Mouse (Mus musculus): ENCODE results near the gene Zfand2b. TPM values are rescaled to one million over a fixed set of nuclear protein-coding genes. Genes with fewer than 3 reads are reported as not detected.

The Zfand2b gene
- polyA plus RNA-seq, 1 experiment from 2014 or later = 36.8 TPM

GRCm38 (mm10) chr1:75141486-75142190, 26.8 kb upstream of the Zfand2b start:
- under 1% methylated on average over 52 of the region's 53 CpGs for WGBS
- no peaks in the 10 kb centered on the region for H3K27me3 ChIP-seq
- H3K27ac ChIP-seq (replicated peaks) = peak overlapping the region; percentile 99
- ATAC-seq (ENCODE audit: low FRiP score, low read depth) = no peak
- peaks cover 30% of the 10 kb centered on the region for H3K4me1 ChIP-seq
- H3K36me3 ChIP-seq = peaks cover 56% of the 10 kb centered on the region
- peak overlapping the region; percentile 92 for H3K4me3 ChIP-seq
- H3K9ac ChIP-seq (replicated peaks) = peak overlapping the region; percentile 94
- no peaks in the 10 kb centered on the region for H3K9me3 ChIP-seq
- H3K4me2 ChIP-seq (replicated peaks) = peak overlapping the region; percentile 91

- Histone ChIP-seq H3K9me3 (no peaks in the 10 kb centered on the region), H3K4me3 (peak within 1 kb of the TSS; percentile 92), H3K9ac (replicated peaks) (peak within 1 kb of the TSS; percentile 94), H3K4me1 (peaks cover 30% of the 10 kb centered on the region), H3K27ac (replicated peaks) (peak within 1 kb of the TSS; percentile 99), H3K27me3 (no peaks in the 10 kb centered on the region), H3K4me2 (replicated peaks) (peak within 1 kb of the TSS; percentile 91), H3K36me3 (peaks cover 56% of the 10 kb centered on the region)
- ATAC-seq (ENCODE audit: low FRiP score, low read depth) = peak; percentile 91
- WGBS = under 1% methylated on average over 83 of the region's 91 CpGs
These were observed 25.9 kb upstream of the Zfand2b start, which contains the start of the genes Cnppd1 and Retreg2 for GRCm38 (mm10) chr1:75142301-75143261. TSS of gene Cnppd1 (minus strand) at chr1:75142711. TSS of gene Retreg2 (plus strand) at chr1:75142778.

DNA sequence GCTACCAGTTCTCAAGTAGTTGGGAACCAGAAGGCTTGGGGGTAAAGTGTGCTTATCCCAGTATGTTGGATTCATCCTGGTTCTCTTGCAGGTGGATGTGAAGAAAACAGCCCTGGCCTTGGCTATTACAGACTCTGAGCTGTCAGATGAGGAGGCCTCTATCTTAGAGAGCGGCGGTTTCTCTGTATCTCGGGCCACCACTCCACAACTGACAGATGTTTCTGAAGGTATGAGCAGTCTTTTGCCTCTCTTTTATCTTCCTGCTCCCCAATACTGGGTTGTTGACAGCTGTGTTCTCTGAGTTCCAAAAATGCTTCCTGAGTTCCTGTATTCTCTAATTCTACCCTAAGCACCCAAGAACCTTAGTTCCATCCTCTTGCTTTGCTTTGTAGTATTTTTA, 22.9 kb upstream of the Zfand2b start:
- peaks cover 18% of the 10 kb centered on the region for H3K4me1 ChIP-seq
- no peak overlapping the region for H3K4me2 ChIP-seq (replicated peaks)
- H3K9me3 ChIP-seq = no peaks in the 10 kb centered on the region
- H3K27ac ChIP-seq (replicated peaks) = no peak overlapping the region
- no peak overlapping the region for H3K9ac ChIP-seq (replicated peaks)
- H3K36me3 ChIP-seq = peaks cover 49% of the 10 kb centered on the region
- no peak for ATAC-seq (ENCODE audit: low FRiP score, low read depth)
- H3K4me3 ChIP-seq = no peak overlapping the region
- H3K27me3 ChIP-seq = no peaks in the 10 kb centered on the region
- 98% methylated on average over 3 of the region's 3 CpGs for WGBS

- H3K9me3 ChIP-seq = no peaks in the 10 kb centered on the region
- H3K9ac ChIP-seq (replicated peaks) = no peak overlapping the region
- no peak overlapping the region for H3K4me3 ChIP-seq
- H3K4me1 ChIP-seq = peaks cover 8% of the 10 kb centered on the region
- no peak for ATAC-seq (ENCODE audit: low FRiP score, low read depth)
- no peak overlapping the region for H3K4me2 ChIP-seq (replicated peaks)
- H3K36me3 ChIP-seq = peaks cover 49% of the 10 kb centered on the region
- WGBS = 86% methylated on average over 7 of the region's 7 CpGs
- H3K27ac ChIP-seq (replicated peaks) = no peak overlapping the region
- H3K27me3 ChIP-seq = no peaks in the 10 kb centered on the region
These were observed 20.9 kb upstream of the Zfand2b start for GRCm38 (mm10) chr1:75147411-75148135.

DNA sequence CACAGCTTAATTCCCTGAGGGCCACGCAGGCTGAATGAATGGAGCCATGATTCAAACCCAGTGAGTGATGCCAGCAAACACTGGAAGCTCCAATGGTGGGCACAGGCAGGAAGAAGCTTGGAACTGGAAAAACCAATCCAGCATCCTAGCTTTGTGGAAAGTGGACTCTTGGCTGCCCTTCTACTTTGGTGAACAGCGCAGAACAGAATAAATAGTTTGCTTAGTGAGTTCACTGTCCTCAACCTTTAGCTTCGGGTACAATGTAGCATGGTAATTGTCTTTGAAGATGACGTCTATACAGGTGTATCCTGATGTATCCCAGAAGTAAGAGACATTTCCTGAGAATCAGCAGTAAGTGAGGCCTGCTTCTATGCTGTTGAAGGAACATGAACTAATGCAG, 19.7 kb upstream of the Zfand2b start:
- WGBS = 91% methylated on average over 4 of the region's 4 CpGs
- no peak overlapping the region for H3K4me2 ChIP-seq (replicated peaks)
- ATAC-seq (ENCODE audit: low FRiP score, low read depth) = no peak
- peaks cover 6% of the 10 kb centered on the region for H3K4me1 ChIP-seq
- no peak overlapping the region for H3K4me3 ChIP-seq
- no peaks in the 10 kb centered on the region for H3K9me3 ChIP-seq
- no peak overlapping the region for H3K27ac ChIP-seq (replicated peaks)
- H3K27me3 ChIP-seq = no peaks in the 10 kb centered on the region
- H3K9ac ChIP-seq (replicated peaks) = no peak overlapping the region
- H3K36me3 ChIP-seq = peaks cover 49% of the 10 kb centered on the region

DNA sequence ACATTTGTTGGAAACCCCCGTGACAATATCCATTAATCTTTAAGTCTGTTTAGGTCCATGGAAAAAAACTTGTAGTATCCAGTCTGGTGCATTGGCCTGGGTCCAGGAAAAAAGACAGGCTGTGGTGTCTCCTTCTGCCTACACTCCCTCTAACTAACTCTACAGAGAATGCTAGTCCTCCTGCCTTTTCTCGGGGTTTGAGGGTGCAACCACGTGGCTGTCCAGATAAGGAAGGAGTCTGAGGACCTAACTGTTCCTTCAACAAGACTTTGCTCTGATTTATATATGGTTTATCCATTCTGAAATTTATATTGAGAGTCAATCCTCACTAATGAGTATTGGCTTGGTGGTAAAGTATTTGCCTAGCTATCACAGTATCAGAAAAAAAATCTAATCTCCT, 12.6 kb upstream of the Zfand2b start:
- ATAC-seq (ENCODE audit: low FRiP score, low read depth) = no peak
- Histone ChIP-seq H3K4me2 (replicated peaks) (no peak overlapping the region), H3K9me3 (no peaks in the 10 kb centered on the region), H3K4me1 (no peaks in the 10 kb centered on the region), H3K27me3 (no peaks in the 10 kb centered on the region), H3K4me3 (no peak overlapping the region), H3K36me3 (no peaks in the 10 kb centered on the region), H3K9ac (replicated peaks) (no peak overlapping the region), H3K27ac (replicated peaks) (no peak overlapping the region)
- 70% methylated on average over 3 of the region's 3 CpGs for WGBS

GRCm38 (mm10) chr1:75158990-75159389, 9.5 kb upstream of the Zfand2b start:
- no peak for ATAC-seq (ENCODE audit: low FRiP score, low read depth)
- no peak overlapping the region for H3K9ac ChIP-seq (replicated peaks)
- no peak overlapping the region for H3K4me2 ChIP-seq (replicated peaks)

DNA sequence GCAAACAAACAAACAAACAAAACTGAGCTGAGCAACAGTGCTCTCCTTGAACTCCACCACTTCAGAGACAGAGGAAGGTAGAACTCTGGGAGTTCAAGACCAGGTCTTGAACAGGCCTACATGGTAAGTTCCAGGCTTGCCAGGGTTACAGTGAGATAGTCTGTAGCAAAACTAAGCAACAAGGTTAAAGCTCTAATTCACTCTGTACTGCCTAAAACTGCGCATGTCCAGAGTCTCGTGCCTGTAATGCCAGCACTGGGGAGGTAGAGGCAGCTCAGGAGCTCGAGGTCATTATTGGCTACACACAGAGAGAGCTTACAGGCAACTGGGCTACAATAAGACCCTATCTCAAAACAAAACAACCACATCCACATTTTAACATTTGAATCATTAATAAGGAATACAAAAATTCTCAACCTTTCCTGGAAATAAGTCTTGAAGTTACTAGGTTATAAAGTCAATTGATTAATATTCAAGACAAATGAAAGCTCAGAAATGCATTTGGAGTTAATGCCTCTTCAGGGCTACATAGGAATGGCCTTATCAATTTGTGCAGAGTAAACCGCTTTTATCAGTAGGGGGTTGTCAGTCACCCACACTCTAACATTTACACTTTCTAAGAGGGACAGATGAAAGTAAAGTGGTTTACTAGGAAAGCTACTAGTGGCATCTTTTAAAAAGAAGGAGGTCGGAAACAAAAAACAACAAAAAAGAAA, 8.7 kb upstream of the Zfand2b start:
- no peak for ATAC-seq (ENCODE audit: low FRiP score, low read depth)
- Histone ChIP-seq H3K4me3 (no peak overlapping the region), H3K9me3 (no peaks in the 10 kb centered on the region), H3K4me2 (replicated peaks) (no peak overlapping the region), H3K9ac (replicated peaks) (no peak overlapping the region), H3K36me3 (no peaks in the 10 kb centered on the region), H3K27ac (replicated peaks) (no peak overlapping the region), H3K4me1 (no peaks in the 10 kb centered on the region), H3K27me3 (no peaks in the 10 kb centered on the region)
- WGBS = 72% methylated on average over 5 of the region's 5 CpGs

More at GRCm38 (mm10) chr1:75158990-75159389, 9.5 kb upstream of the Zfand2b start:
- Histone ChIP-seq H3K9me3 (no peaks in the 10 kb centered on the region), H3K4me3 (no peak overlapping the region), H3K27ac (replicated peaks) (no peak overlapping the region), H3K36me3 (no peaks in the 10 kb centered on the region), H3K4me1 (no peaks in the 10 kb centered on the region), H3K27me3 (no peaks in the 10 kb centered on the region)

- H3K27ac ChIP-seq (replicated peaks) = no peak overlapping the region
- no peak overlapping the region for H3K9ac ChIP-seq (replicated peaks)
- no peaks in the 10 kb centered on the region for H3K9me3 ChIP-seq
- no peaks in the 10 kb centered on the region for H3K4me1 ChIP-seq
- no peaks in the 10 kb centered on the region for H3K36me3 ChIP-seq
- no peak for ATAC-seq (ENCODE audit: low FRiP score, low read depth)
- H3K27me3 ChIP-seq = no peaks in the 10 kb centered on the region
- 83% methylated on average over 4 of the region's 4 CpGs for WGBS
- no peak overlapping the region for H3K4me2 ChIP-seq (replicated peaks)
- no peak overlapping the region for H3K4me3 ChIP-seq
These were observed 8.2 kb upstream of the Zfand2b start for GRCm38 (mm10) chr1:75160256-75160617.

DNA sequence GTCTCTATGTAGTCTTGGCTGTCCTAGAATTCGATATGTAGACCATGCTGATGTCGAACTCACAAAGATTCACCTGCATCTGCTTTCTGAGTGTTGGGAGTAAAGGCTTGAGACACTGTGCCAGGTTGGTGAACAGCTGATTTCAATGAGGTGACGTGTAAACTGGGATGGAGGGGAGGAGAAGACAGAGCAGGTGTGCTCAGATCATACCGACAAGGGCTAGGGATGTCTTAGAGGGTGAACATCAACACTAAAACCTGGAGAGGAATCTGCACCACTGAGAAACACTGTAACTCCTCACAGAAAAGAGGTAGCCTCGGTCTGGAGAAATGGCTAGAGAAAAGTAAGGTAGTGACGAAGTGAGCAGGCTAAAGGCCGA, 364 bp upstream of the Zfand2b start:
- Histone ChIP-seq H3K4me3 (peak overlapping the region; percentile 60), H3K9ac (replicated peaks) (no peak overlapping the region; the same call in 1 of the 2 replicates), H3K27me3 (no peaks in the 10 kb centered on the region), H3K4me1 (peaks cover 10% of the 10 kb centered on the region), H3K36me3 (peaks cover 33% of the 10 kb centered on the region), H3K27ac (replicated peaks) (0 out of 2 replicates have a peak overlapping the region, but pooled peaks have one; percentile 79), H3K9me3 (no peaks in the 10 kb centered on the region), H3K4me2 (replicated peaks) (peak overlapping the region; percentile 65)
- WGBS = 11% methylated on average over 7 of the region's 7 CpGs
- ATAC-seq (ENCODE audit: low FRiP score, low read depth) = peak; percentile 42

- Histone ChIP-seq H3K4me3 (peak overlapping the region; percentile 61), H3K4me1 (peaks cover 23% of the 10 kb centered on the region), H3K4me2 (replicated peaks) (peak overlapping the region; percentile 99), H3K9me3 (no peaks in the 10 kb centered on the region), H3K27me3 (no peaks in the 10 kb centered on the region), H3K9ac (replicated peaks) (peak overlapping the region; percentile 71), H3K36me3 (peaks cover 54% of the 10 kb centered on the region), H3K27ac (replicated peaks) (peak overlapping the region; percentile 63)
- ATAC-seq (ENCODE audit: low FRiP score, low read depth) = peak; percentile 50; the same call in 1 of the 2 replicates
- WGBS = 12% methylated on average over 23 of the region's 23 CpGs
These were observed 11.1 kb downstream of the Zfand2b start for GRCm38 (mm10) chr1:75179334-75180104.
